ENCODE assay signal across 10 mouse cellular contexts in genomic region chr2:165832295-165832694, GRCm38 (mm10).
DNase-seq lines count a peak whose midpoint lies in the region; ATAC-seq lines count a peak whose summit lies in the region.
"Had no signal": no experiment of that assay in that cellular context is flagged by ENCODE, and none has a peak within 500 bp of the region (broad histone marks: within the 10 kb centered on the region; RNA-seq: fewer than 3 reads in every experiment).

No protein-coding gene starts in this region.

- no peak overlapping the region for H3K9ac ChIP-seq in midbrain, embryonic 14.5 days (replicated peaks; ENCODE audit: low read length)
- no peak overlapping the region for H3K9ac ChIP-seq in midbrain, embryonic 15.5 days
- no peak overlapping the region for H3K9ac ChIP-seq in embryonic facial prominence, embryonic 15.5 days
- H3K9ac ChIP-seq in kidney, embryonic 16.5 days (replicated peaks; ENCODE audit: low read length) = no peak overlapping the region

- ATAC-seq in midbrain, embryonic 14.5 days (ENCODE audit: low FRiP score, low TSS enrichment) = no peak
- no peak for ATAC-seq in midbrain, embryonic 15.5 days (replicated peaks)
- no peak for ATAC-seq in embryonic facial prominence, embryonic 15.5 days (ENCODE audit: insufficient number of reproducible peaks, low FRiP score, low TSS enrichment, low read depth)
- ATAC-seq in kidney, embryonic 16.5 days (ENCODE audit: low FRiP score, low TSS enrichment) = no peak

- intact Hi-C loops in gastrocnemius, postnatal 14 days (cut with DNase I; ENCODE audit: low total_unique reads) = no loop called here

- H3K4me3 ChIP-seq in midbrain, embryonic 14.5 days (replicated peaks; ENCODE audit: low read depth, low read length) = no peak overlapping the region
- no peak overlapping the region for H3K4me3 ChIP-seq in midbrain, embryonic 15.5 days
- no peak overlapping the region for H3K4me3 ChIP-seq in embryonic facial prominence, embryonic 15.5 days (replicated peaks)
- H3K4me3 ChIP-seq in kidney, embryonic 16.5 days (ENCODE audit: low read length) = no peak overlapping the region

- WGBS in midbrain, embryonic 14.5 days = 67% methylated on average over 9 of the region's 9 CpGs
- WGBS in midbrain, embryonic 15.5 days = 48% methylated on average over 9 of the region's 9 CpGs
- 38% methylated on average over 9 of the region's 9 CpGs for WGBS in embryonic facial prominence, embryonic 15.5 days
- 40% methylated on average over 9 of the region's 9 CpGs for WGBS in kidney, embryonic 16.5 days

- peaks cover 82% of the 10 kb centered on the region for H3K36me3 ChIP-seq in midbrain, embryonic 14.5 days (ENCODE audit: control insufficient read depth, insufficient read depth, low read length)
- H3K36me3 ChIP-seq in midbrain, embryonic 15.5 days (replicated peaks) = peaks cover 31% of the 10 kb centered on the region
- H3K36me3 ChIP-seq in embryonic facial prominence, embryonic 15.5 days = peaks cover 62% of the 10 kb centered on the region
- H3K36me3 ChIP-seq in kidney, embryonic 16.5 days (ENCODE audit: insufficient read depth, low read length) = peaks cover 70% of the 10 kb centered on the region

- no peak overlapping the region for H3K27ac ChIP-seq in midbrain, embryonic 14.5 days (replicated peaks; ENCODE audit: low read depth, low read length)
- H3K27ac ChIP-seq in midbrain, embryonic 15.5 days = no peak overlapping the region
- peak overlapping the region; percentile 82 for H3K27ac ChIP-seq in embryonic facial prominence, embryonic 15.5 days (replicated peaks)
- peak overlapping the region; percentile 56 for H3K27ac ChIP-seq in kidney, embryonic 16.5 days (ENCODE audit: low read length)

- no peaks in the 10 kb centered on the region for H3K9me3 ChIP-seq in midbrain, embryonic 14.5 days (ENCODE audit: control insufficient read depth, low read length)
- H3K9me3 ChIP-seq in midbrain, embryonic 15.5 days = no peaks in the 10 kb centered on the region
- H3K9me3 ChIP-seq in embryonic facial prominence, embryonic 15.5 days (replicated peaks) = no peaks in the 10 kb centered on the region
- no peaks in the 10 kb centered on the region for H3K9me3 ChIP-seq in kidney, embryonic 16.5 days (ENCODE audit: low read length)

- no peaks in the 10 kb centered on the region for H3K4me1 ChIP-seq in midbrain, embryonic 14.5 days (ENCODE audit: control insufficient read depth, insufficient read depth, low read length)
- peaks cover 7% of the 10 kb centered on the region; the same call in 1 of the 2 replicates for H3K4me1 ChIP-seq in midbrain, embryonic 15.5 days
- peaks cover 59% of the 10 kb centered on the region for H3K4me1 ChIP-seq in embryonic facial prominence, embryonic 15.5 days
- H3K4me1 ChIP-seq in kidney, embryonic 16.5 days (ENCODE audit: insufficient read depth, low read length) = peaks cover 20% of the 10 kb centered on the region; the same call in 1 of the 2 replicates

- H3K27me3 ChIP-seq in midbrain, embryonic 14.5 days (ENCODE audit: control insufficient read depth, insufficient read depth, low read length) = no peaks in the 10 kb centered on the region
- H3K27me3 ChIP-seq in midbrain, embryonic 15.5 days (replicated peaks) = no peaks in the 10 kb centered on the region
- H3K27me3 ChIP-seq in embryonic facial prominence, embryonic 15.5 days = no peaks in the 10 kb centered on the region
- H3K27me3 ChIP-seq in kidney, embryonic 16.5 days (ENCODE audit: insufficient read depth, low read length) = no peaks in the 10 kb centered on the region

- no peak overlapping the region for H3K4me2 ChIP-seq in midbrain, embryonic 14.5 days (ENCODE audit: low read length)
- no peak overlapping the region for H3K4me2 ChIP-seq in midbrain, embryonic 15.5 days
- H3K4me2 ChIP-seq in embryonic facial prominence, embryonic 15.5 days (replicated peaks) = no peak overlapping the region
- no peak overlapping the region for H3K4me2 ChIP-seq in kidney, embryonic 16.5 days (replicated peaks; ENCODE audit: low read depth, low read length)

- peak; percentile 32 for DNase-seq in midbrain, embryonic 14.5 days
- peak; percentile 43 to 56 for DNase-seq in lung, postnatal 4 days
- DNase-seq in Muller cell, postnatal 12 days (ENCODE audit: inconsistent ontology term) = no peak
- DNase-seq in gastrocnemius, postnatal 14 days = no peak
- DNase-seq in spleen, postnatal 10 days (ENCODE audit: low spot score in 2 of 2) = no peak
- DNase-seq: left cerebral cortex, postnatal 4 days; thymus, postnatal 4 days had no signal

Comparison
In these comparisons a context has a peak if more than half of its experiments do, and no peak if none do; other contexts are left out.
1. DNase-seq: peak in midbrain, embryonic 14.5 days (single experiment) and lung, postnatal 4 days (2 of 2); none in Muller cell, postnatal 12 days (single experiment), gastrocnemius, postnatal 14 days (single experiment) and spleen, postnatal 10 days (0 of 2).
2. H3K27ac ChIP-seq: peak in embryonic facial prominence, embryonic 15.5 days (single experiment) and kidney, embryonic 16.5 days (single experiment); none in midbrain, embryonic 14.5 days (single experiment) and midbrain, embryonic 15.5 days (single experiment).